Mouse (Mus musculus): ENCODE measurements around the gene Gpha2. TPM values are rescaled to one million over a fixed set of nuclear protein-coding genes. Genes with fewer than 3 reads are reported as not detected.
A peak's percentile ranks its signal among the peaks of the same experiment; 100 is the strongest.

The Gpha2 gene
- polyA plus RNA-seq, 1 experiment from 2014 or later = 0.70 TPM

GRCm38 (mm10) chr19:6226763-6227162, 583 bp downstream of the Gpha2 start:
- Histone ChIP-seq H3K9me3 (ENCODE audit: control insufficient read depth, low read length) (no peaks in the 10 kb centered on the region), H3K27me3 (replicated peaks; ENCODE audit: control insufficient read depth, insufficient read depth, low read length) (no peaks in the 10 kb centered on the region), H3K36me3 (ENCODE audit: control insufficient read depth, insufficient read depth, low read length) (peaks cover 4% of the 10 kb centered on the region; the same call in 1 of the 2 replicates), H3K4me2 (no peak overlapping the region), H3K27ac (ENCODE audit: low read depth, low read length) (no peak overlapping the region), H3K4me3 (ENCODE audit: low read depth, low read length) (no peak overlapping the region), H3K4me1 (replicated peaks; ENCODE audit: control insufficient read depth, insufficient read depth, low read length) (no peaks in the 10 kb centered on the region), H3K9ac (ENCODE audit: low read depth, low read length) (no peak overlapping the region)
- 84% methylated on average over 14 of the region's 14 CpGs for WGBS
- DNase-seq (ENCODE audit: low spot score) (no peak), ATAC-seq (replicated peaks; ENCODE audit: low FRiP score) (no peak)

DNA sequence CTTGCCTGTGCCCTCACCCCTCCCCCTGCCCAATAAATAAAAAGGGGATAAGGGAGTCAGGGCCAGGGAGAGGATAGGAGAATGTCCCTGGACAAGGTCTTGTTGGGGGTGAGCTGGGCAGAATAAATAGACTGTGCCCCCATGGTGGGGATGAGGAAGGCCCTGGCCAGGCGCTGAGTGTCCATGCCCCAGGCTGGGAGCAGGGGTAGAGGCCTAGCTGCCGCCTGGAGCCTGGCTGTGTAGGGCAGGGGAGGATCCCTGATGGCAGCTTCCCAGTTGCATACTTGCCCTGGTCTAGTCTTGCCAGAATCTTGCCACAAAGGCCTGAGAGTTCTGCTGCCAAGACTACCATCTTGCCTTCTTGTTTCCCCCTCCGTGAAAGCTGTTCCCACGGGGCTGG, 1.7 kb downstream of the Gpha2 start:
- WGBS = 89% methylated on average over 4 of the region's 4 CpGs
- ATAC-seq (replicated peaks; ENCODE audit: low FRiP score) = no peak
- Histone ChIP-seq H3K27ac (ENCODE audit: low read depth, low read length) (no peak overlapping the region), H3K9me3 (ENCODE audit: control insufficient read depth, low read length) (no peaks in the 10 kb centered on the region), H3K4me2 (no peak overlapping the region), H3K4me1 (replicated peaks; ENCODE audit: control insufficient read depth, insufficient read depth, low read length) (no peaks in the 10 kb centered on the region), H3K9ac (ENCODE audit: low read depth, low read length) (no peak overlapping the region), H3K27me3 (replicated peaks; ENCODE audit: control insufficient read depth, insufficient read depth, low read length) (no peaks in the 10 kb centered on the region), H3K36me3 (ENCODE audit: control insufficient read depth, insufficient read depth, low read length) (peaks cover 4% of the 10 kb centered on the region; the same call in 1 of the 2 replicates), H3K4me3 (ENCODE audit: low read depth, low read length) (no peak overlapping the region)
- no peak for DNase-seq (ENCODE audit: low spot score)

DNA sequence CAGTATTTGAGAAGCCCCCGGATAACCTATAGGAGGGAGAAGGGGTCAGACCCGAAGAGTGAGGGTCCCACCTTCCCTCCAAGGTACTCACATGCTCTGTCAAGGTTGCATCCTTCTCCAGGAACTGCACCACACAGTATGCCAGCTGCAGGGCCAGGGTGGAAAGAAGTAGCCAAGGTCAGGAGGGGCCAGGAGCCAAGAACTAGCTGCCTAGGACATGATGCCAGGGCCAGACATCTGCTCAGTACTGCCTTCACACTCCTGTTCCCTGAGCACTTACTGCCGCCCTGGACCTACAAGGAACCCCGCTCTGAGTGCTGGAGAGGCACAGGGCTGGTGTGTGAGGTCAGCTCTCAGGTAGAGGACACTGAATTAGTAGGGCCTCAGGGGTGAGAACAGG, 4.2 kb downstream of the Gpha2 start:
- peaks cover 4% of the 10 kb centered on the region; the same call in 1 of the 2 replicates for H3K36me3 ChIP-seq (ENCODE audit: control insufficient read depth, insufficient read depth, low read length)
- no peaks in the 10 kb centered on the region for H3K27me3 ChIP-seq (replicated peaks; ENCODE audit: control insufficient read depth, insufficient read depth, low read length)
- WGBS = 78% methylated on average over 4 of the region's 4 CpGs
- H3K4me3 ChIP-seq (ENCODE audit: low read depth, low read length) = no peak overlapping the region
- peaks cover 12% of the 10 kb centered on the region for H3K4me1 ChIP-seq (replicated peaks; ENCODE audit: control insufficient read depth, insufficient read depth, low read length)
- DNase-seq (ENCODE audit: low spot score) = no peak
- no peak overlapping the region for H3K9ac ChIP-seq (ENCODE audit: low read depth, low read length)
- ATAC-seq (replicated peaks; ENCODE audit: low FRiP score) = no peak
- no peak overlapping the region for H3K4me2 ChIP-seq
- no peak overlapping the region for H3K27ac ChIP-seq (ENCODE audit: low read depth, low read length)
- H3K9me3 ChIP-seq (ENCODE audit: control insufficient read depth, low read length) = no peaks in the 10 kb centered on the region

DNA sequence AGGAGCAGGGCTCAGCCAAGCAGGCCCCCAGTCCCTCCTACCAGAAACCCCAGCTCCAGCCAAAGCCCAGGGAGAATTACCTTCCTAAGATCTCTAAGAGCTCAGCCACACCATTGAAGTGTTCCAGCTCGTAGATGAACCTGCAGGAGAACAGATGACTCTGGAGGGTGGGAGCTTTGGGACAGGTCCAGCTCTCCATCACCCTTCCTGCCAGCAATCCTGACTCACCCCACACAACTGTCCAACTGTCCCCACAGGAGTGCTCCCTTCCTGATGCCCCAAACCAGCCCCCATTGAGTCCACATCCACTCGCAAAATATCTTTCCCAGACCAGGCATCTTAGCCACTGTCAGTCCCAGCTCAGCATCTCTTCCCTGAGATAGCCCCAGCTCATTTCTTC, 4.9 kb downstream of the Gpha2 start:
- no peaks in the 10 kb centered on the region for H3K27me3 ChIP-seq (replicated peaks; ENCODE audit: control insufficient read depth, insufficient read depth, low read length)
- ATAC-seq (replicated peaks; ENCODE audit: low FRiP score) (no peak), DNase-seq (ENCODE audit: low spot score) (no peak)
- H3K36me3 ChIP-seq (ENCODE audit: control insufficient read depth, insufficient read depth, low read length) = peaks cover 4% of the 10 kb centered on the region; the same call in 1 of the 2 replicates
- no peak overlapping the region for H3K4me3 ChIP-seq (ENCODE audit: low read depth, low read length)
- peaks cover 12% of the 10 kb centered on the region for H3K4me1 ChIP-seq (replicated peaks; ENCODE audit: control insufficient read depth, insufficient read depth, low read length)
- H3K9ac ChIP-seq (ENCODE audit: low read depth, low read length) = no peak overlapping the region
- H3K9me3 ChIP-seq (ENCODE audit: control insufficient read depth, low read length) = no peaks in the 10 kb centered on the region
- WGBS = 80% methylated on average over 2 of the region's 2 CpGs
- H3K27ac ChIP-seq (ENCODE audit: low read depth, low read length) = no peak overlapping the region
- no peak overlapping the region for H3K4me2 ChIP-seq

DNA sequence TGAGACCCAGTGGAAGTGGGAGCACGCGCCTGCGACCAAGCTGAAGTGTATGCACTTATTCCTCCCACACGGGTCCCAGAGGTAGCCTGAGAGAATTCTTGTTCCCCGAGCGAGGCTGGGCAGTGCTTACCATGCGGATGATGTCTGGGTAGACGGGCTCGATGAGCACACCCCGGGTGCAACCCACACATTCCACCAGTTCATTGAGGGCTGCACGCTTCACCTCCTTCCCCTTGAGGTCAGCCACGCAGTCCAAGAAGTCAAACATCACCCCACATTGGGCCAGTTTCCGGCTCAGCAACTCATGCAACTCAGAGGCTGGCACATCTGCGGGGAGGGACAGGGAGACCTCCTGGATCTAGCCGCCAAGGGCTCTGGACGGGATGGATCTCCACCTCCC, 7.5 kb downstream of the Gpha2 start:
- WGBS = 86% methylated on average over 16 of the region's 16 CpGs
- H3K4me3 ChIP-seq (ENCODE audit: low read depth, low read length) = no peak overlapping the region
- H3K36me3 ChIP-seq (ENCODE audit: control insufficient read depth, insufficient read depth, low read length) = peaks cover 4% of the 10 kb centered on the region; the same call in 1 of the 2 replicates
- no peaks in the 10 kb centered on the region for H3K27me3 ChIP-seq (replicated peaks; ENCODE audit: control insufficient read depth, insufficient read depth, low read length)
- ATAC-seq (replicated peaks; ENCODE audit: low FRiP score) (no peak), DNase-seq (ENCODE audit: low spot score) (no peak)
- no peak overlapping the region for H3K9ac ChIP-seq (ENCODE audit: low read depth, low read length)
- H3K4me2 ChIP-seq = no peak overlapping the region
- H3K4me1 ChIP-seq (replicated peaks; ENCODE audit: control insufficient read depth, insufficient read depth, low read length) = peaks cover 12% of the 10 kb centered on the region
- H3K9me3 ChIP-seq (ENCODE audit: control insufficient read depth, low read length) = no peaks in the 10 kb centered on the region
- no peak overlapping the region for H3K27ac ChIP-seq (ENCODE audit: low read depth, low read length)

DNA sequence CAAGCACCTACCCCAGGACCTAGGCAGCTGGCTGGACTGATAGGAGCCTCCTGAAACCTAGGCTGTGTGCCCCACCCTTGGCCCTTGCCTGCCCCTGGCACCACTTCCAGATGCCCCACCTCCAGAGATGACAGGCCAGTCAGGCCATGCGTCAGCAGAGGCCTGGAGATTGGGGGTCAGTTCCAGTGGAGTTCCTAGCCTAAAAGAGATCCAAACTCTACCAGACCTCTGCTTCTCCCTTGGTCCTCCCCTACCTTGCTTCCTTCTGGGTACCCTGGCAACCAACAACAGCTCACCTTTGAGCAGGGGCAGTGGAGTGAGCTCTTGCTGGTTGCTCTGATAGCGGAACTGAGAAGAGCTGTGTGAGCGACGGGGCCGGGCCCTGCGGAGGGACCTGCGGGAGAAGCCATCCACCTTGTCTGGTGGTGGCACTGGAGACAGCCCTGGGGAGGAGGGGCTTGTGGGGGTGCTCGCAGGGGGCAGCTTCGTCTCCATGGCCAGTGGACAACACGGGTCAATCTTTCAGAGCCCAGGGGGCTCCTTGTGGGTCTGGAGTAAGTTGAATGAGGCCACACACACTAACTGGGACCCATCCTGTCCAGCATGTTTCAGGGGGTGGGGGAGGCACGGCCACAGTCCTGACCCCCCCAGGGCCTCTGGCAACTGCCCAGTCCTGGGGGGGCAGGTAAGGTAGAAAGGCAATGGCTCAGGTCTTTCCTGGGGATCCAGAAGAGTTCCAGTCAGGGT, 8.3 kb downstream of the Gpha2 start:
- DNase-seq (ENCODE audit: low spot score) (no peak), ATAC-seq (replicated peaks; ENCODE audit: low FRiP score) (no peak)
- 63% methylated on average over 11 of the region's 11 CpGs for WGBS
- peak overlapping the region; percentile 59 for H3K4me3 ChIP-seq (ENCODE audit: low read depth, low read length)
- H3K4me2 ChIP-seq = peak overlapping the region; percentile 80
- peaks cover 14% of the 10 kb centered on the region for H3K4me1 ChIP-seq (replicated peaks; ENCODE audit: control insufficient read depth, insufficient read depth, low read length)
- no peak overlapping the region for H3K27ac ChIP-seq (ENCODE audit: low read depth, low read length)
- H3K27me3 ChIP-seq (replicated peaks; ENCODE audit: control insufficient read depth, insufficient read depth, low read length) = no peaks in the 10 kb centered on the region
- H3K9ac ChIP-seq (ENCODE audit: low read depth, low read length) = no peak overlapping the region
- no peaks in the 10 kb centered on the region for H3K9me3 ChIP-seq (ENCODE audit: control insufficient read depth, low read length)
- peaks cover 4% of the 10 kb centered on the region; the same call in 1 of the 2 replicates for H3K36me3 ChIP-seq (ENCODE audit: control insufficient read depth, insufficient read depth, low read length)

- peaks cover 22% of the 10 kb centered on the region for H3K4me1 ChIP-seq (replicated peaks; ENCODE audit: control insufficient read depth, insufficient read depth, low read length)
- WGBS = 5% methylated on average over 48 of the region's 48 CpGs
- H3K9ac ChIP-seq (ENCODE audit: low read depth, low read length) = peak within 1 kb of the TSS; percentile 88
- DNase-seq (ENCODE audit: low spot score) (peak; percentile 89), ATAC-seq (replicated peaks; ENCODE audit: low FRiP score) (peak; percentile 91)
- peak within 1 kb of the TSS; percentile 59 for H3K4me3 ChIP-seq (ENCODE audit: low read depth, low read length)
- H3K36me3 ChIP-seq (ENCODE audit: control insufficient read depth, insufficient read depth, low read length) = peaks cover 2% of the 10 kb centered on the region; the same call in 1 of the 2 replicates
- H3K27me3 ChIP-seq (replicated peaks; ENCODE audit: control insufficient read depth, insufficient read depth, low read length) = no peaks in the 10 kb centered on the region
- no peaks in the 10 kb centered on the region for H3K9me3 ChIP-seq (ENCODE audit: control insufficient read depth, low read length)
- H3K27ac ChIP-seq (ENCODE audit: low read depth, low read length) = peak within 1 kb of the TSS; percentile 98
- peak within 1 kb of the TSS; percentile 80 for H3K4me2 ChIP-seq
These were observed 9.2 kb downstream of the Gpha2 start, which contains the start of gene Ppp2r5b for GRCm38 (mm10) chr19:6235084-6236052. Gene Ppp2r5b (minus strand): TSS chr19:6235872.

DNA sequence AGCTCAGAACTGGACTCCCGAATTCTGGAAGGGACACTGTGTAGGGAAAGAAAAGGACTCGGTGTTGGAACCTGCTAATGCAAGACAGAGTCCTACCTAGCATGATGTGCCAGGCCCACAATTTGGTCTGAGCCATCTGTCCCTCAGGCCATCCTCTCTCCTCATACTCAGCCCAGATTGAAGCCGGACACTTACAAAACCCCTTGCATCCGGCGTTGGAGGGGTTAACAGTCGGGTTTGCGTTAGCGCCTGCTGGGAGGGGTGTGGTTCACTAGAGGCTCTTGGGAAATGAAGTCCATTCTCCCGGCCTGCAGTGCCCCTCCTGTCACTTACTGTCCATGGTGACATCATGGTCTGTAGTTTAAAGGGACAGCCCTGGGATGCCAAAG, 9.9 kb downstream of the Gpha2 start:
- peak; percentile 86 for ATAC-seq (replicated peaks; ENCODE audit: low FRiP score)
- peak; percentile 84 for DNase-seq (ENCODE audit: low spot score)
- H3K4me2 ChIP-seq = peak overlapping the region; percentile 80
- H3K4me1 ChIP-seq (replicated peaks; ENCODE audit: control insufficient read depth, insufficient read depth, low read length) = peaks cover 28% of the 10 kb centered on the region
- peak overlapping the region; percentile 88 for H3K9ac ChIP-seq (ENCODE audit: low read depth, low read length)
- no peaks in the 10 kb centered on the region for H3K36me3 ChIP-seq (ENCODE audit: control insufficient read depth, insufficient read depth, low read length)
- WGBS = 0% methylated on average over 9 of the region's 9 CpGs
- H3K27me3 ChIP-seq (replicated peaks; ENCODE audit: control insufficient read depth, insufficient read depth, low read length) = no peaks in the 10 kb centered on the region
- no peaks in the 10 kb centered on the region for H3K9me3 ChIP-seq (ENCODE audit: control insufficient read depth, low read length)
- peak overlapping the region; percentile 98 for H3K27ac ChIP-seq (ENCODE audit: low read depth, low read length)
- peak overlapping the region; percentile 59 for H3K4me3 ChIP-seq (ENCODE audit: low read depth, low read length)
